Mouse (Mus musculus) erythroblast, embryonic 14.5 days (primary cell): ENCODE results near the gene Grb7.

Experiments
- GATA1 ChIP-seq: IDR thresholded peaks from 2 replicates; pipeline ENCODE4 v1.6.1; 2012; ENCODE audit warnings: low read length, inconsistent platforms, mixed read lengths
- TAL1 ChIP-seq: IDR thresholded peaks from 3 replicates; pipeline ENCODE4 v1.6.1; 2012; ENCODE audit warnings: low read length, inconsistent platforms, mixed read lengths

DNA sequence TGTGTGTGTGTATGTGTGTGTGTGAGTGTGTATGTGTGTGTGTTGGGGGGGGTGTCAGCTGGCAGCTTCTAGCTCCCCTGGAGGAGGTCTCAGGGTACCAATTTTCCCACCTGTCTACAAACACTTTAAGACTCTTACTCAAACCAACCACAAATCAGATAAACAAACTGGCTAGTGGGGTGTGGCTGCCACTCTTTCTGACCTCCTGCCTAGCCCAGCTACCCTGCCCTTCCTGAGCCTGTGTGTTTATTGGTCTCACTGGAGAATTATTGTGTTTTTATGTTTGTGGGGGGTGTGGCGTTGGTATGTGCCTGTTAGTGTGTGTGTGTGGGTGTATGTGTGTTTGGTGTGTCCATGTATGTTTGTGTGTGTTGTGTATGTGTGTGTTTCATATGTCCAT lies 29.1 kb upstream of the Grb7 start:
- TF ChIP-seq TAL1: no peak
- no peak for TF ChIP-seq GATA1
